Mouse (Mus musculus) lung, postnatal 14 days (tissue): ENCODE measurements around the gene Gm49721.
"Not testable (repeated sequence)": the region's sequence is repeated elsewhere in the genome, so short reads cannot be mapped to it uniquely, and the experiment has no call there.

ENCODE experiments used
- DNase-seq: peaks from one replicate; pipeline ENCODE4 v3.0.0; 2021

Gene Gm49721

DNA sequence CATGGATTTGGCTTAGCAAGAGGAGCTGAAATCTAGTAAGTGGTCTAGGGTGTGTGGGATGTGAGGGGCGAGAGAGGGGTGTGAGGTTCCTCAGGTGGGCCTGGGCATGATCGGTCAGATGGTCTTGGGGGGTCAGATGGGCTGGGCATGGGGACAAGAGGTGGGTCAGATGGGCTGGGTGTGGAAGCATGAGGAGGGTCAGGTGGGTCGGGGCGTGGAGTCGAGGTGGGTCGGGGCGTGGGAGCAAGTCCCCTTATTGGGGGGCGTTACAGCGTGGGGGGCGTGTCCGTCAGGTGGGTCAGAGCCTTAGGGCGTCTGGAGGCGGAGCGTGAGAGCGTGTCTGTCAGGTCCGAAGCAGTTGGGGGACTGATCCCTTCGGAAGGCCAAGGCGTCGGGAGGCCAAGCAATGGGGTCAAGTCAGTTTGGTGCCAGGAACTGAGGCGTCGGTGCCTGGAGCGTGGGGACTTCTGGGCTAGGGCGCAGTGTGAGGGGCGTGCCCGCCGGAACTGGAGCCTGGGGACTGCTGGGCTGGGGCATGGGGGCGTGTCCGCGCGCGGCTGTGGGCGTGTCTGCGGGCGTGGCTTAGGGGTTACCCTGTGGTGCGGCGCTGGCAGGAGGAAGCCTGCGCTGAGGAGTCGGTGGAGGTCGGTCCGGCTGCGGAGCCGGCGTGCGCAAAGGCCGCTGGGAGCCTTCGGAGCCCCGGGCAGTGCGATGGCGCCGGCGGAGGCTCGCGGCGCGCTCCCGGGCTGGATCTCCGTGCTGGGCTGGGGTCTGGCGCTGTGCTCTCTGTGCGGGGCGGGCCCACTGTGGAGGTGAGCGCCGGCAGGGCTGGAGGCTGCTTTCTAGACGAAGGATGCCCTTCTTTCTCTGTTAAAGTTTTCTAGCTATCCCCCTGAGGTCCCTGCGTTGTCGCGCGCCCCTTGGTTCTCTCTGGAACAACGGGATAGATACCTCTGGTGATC lies at the start of gene Gm49721:
TSS of gene Gm49721 (plus strand) at position 618 of the 962 bp plus-strand sequence.
- peak; percentile 66 for DNase-seq

- DNase-seq: not testable (repeated sequence)
These were observed 47.1 kb upstream of the Gm49721 start for GRCm38 (mm10) chr17:6931625-6932024.

DNA sequence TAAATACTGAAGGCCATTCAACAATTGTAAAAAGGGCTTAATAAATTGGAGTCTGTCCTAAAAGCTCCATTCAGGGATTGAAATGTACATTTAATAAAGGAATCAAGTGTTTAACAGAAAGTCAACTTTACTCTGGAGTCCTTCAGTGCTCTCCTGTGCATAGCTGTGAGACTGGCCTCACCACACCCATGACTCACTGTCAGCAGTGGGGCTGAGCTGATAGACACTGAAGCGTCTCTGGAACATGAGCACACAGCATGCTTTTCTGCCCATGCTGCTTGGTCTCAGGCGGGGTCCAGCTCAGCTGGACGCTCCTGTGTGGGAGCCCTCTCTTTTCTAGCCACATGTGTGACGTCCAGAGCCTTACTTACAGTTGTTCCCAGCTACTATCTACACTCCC lies 36.1 kb upstream of the Gm49721 start:
- not testable (repeated sequence) for DNase-seq

DNA sequence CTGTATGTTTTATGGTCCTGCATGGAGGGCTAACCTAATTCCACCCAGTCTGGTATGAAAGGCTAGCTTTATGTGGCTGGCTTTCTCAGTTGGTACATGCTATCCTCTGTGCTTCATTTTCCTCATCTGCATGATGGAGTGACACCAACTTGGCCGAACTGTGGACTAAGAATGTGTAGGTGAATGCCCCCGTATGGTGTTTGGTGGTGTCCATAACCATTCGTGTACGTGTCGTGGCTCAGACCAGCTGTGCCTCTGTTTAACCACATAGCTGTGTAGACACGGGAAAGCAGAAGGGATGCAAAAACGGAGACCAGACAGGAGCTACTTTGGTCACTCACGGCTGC lies 31.1 kb upstream of the Gm49721 start:
- not testable (repeated sequence) for DNase-seq

DNA sequence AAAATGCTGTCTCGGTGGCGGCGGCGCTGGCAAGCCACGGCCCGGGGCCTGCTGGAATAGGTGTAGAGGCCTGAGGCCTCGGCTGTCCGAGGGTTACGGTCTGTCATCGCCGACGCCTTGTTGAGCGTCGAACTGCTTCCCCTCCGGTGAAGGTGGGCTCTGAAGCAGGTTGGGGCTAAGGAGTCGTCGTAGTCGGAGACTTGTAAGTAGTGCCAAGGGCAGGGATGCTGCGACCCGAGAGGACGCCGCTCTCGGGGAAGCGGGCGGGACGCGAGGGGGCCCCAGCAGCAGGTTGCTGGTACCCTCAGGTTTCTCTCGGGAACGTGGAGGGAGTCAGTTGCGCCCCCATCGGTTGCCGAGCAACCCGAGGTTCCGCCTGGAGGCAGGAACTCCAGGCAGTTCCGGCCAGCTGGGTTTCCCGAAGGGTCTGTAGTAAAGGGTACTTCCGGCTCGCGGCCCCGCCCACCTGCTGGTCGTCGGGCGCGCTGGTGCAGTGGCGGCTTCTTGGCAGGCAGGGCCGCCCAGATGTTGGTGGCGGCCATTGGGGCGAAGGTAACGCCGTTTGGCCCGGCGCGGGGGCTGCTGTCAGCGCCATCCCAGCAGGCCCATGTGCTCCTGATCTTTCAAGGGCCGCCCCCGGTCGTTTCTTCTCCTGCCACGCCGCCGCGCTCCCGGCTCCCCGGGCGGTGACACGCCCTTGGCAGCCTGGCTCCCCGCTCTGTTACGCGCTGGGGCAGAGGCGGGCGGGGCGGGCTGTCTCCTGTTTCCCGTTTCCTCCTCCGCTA lies 30.5 kb upstream of the Gm49721 start, which contains the start of gene Rsph3b:
TSS of gene Rsph3b (minus strand) at position 699 of the 785 bp plus-strand sequence.
- peak; percentile 83 for DNase-seq

- DNase-seq: not testable (repeated sequence)
These were observed 29.9 kb upstream of the Gm49721 start for GRCm38 (mm10) chr17:6948769-6949228.

DNA sequence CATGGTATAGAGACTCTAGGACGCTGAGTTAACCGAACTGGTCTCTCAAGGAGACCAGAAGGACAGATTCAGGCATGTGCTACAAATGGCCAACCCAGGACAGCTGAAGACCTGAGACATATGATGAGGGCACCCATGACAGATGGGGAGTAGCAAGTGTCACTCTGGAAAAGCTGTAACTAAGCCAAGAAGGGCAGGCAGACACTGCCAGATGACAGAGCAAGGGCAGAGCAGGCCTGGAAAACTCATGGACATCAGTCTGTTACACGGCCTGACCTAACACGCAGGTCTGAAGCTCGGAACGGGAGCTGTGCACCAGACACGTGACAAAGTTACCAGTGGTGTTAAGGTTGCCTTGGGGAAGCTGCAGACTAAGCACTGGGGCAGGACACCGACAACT lies 19.8 kb upstream of the Gm49721 start:
- not testable (repeated sequence) for DNase-seq

- DNase-seq: not testable (repeated sequence)
These were observed 19.0 kb upstream of the Gm49721 start for GRCm38 (mm10) chr17:6959543-6960259.

GRCm38 (mm10) chr17:6960349-6960748 lies 18.4 kb upstream of the Gm49721 start:
- not testable (repeated sequence) for DNase-seq

GRCm38 (mm10) chr17:6960776-6961175 lies 17.9 kb upstream of the Gm49721 start, which contains the start of gene Tagap1:
Tagap1 (minus strand) TSS chr17:6961156.
- peak; percentile 28 for DNase-seq

GRCm38 (mm10) chr17:6961181-6962000 lies 17.3 kb upstream of the Gm49721 start:
- not testable (repeated sequence) for DNase-seq

DNA sequence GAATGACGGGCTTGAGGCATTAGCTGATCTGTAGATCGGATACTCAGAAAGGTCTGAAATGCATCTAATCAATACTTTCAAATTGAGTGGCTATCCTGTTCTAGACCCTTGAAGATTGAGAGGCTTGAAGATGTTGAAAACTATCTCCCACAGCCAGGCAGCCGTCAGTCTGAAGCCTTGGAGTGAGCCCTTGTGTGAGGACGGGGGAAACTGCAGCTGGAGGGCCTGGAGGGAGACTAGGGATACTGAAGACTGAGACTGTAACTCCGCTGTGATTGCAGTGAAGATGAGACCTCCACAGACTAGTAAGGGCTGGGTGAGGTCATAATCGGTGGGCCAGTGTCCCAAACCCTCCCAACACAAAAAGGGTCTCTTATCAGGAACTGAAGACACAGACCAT lies 16.4 kb upstream of the Gm49721 start:
- DNase-seq: not testable (repeated sequence)

DNA sequence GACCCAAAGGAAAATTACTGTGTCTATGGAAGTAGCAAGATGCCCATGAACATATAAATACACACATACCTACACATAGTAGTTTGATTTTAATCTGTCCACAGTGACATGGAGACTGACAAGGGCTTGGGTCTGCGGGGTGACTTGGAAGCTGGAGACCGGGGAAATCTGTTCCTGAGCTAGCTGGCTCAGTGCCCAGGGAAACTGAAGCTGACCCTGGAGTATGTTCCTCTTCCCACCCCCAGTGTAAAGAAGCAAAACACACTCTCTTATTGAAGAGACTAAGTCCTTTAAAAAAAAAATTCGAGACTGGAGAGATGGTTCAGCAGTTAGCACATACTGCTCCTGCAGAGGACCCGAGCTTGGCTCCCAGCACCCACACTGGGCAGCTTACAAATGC lies 15.8 kb upstream of the Gm49721 start:
- DNase-seq: not testable (repeated sequence)

DNA sequence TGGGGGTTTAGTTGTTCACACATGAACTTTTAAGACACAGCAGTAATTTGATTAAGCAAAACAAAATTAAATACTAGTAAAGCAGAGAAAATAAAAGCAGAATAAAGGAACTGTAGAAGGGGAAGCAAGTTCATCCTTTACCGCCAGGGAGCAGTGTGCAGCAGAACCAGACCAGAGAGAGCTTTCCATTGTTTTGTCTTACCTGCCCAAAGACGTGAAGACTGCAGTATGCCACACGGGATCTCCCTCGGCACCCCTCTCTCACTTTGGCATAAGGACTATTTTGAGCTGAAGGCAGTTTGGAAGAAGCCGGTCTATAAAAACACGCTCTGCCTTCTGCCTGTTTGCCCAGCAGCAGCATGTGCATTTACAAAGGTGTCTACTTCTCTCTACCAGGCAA lies 13.3 kb upstream of the Gm49721 start:
- not testable (repeated sequence) for DNase-seq

DNA sequence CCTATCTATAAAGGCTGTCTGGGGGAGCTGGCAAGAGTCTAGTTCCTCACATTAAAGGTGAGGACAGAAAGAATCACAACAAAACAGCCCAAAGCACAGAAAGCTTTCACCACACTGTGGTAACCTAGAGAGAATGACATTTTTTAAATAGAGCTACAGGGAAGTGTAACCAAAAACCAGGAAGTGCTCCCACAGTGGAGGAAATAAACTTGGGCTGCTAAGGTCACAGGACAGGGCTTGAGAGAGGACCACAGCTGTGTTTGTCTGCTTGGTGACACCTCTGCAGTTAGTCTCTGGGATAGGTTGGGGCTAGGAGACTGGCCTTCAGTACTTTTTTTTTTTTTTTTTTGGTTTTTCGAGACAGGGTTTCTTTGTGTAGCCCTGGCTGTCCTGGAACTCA lies 11.0 kb upstream of the Gm49721 start:
- not testable (repeated sequence) for DNase-seq

DNA sequence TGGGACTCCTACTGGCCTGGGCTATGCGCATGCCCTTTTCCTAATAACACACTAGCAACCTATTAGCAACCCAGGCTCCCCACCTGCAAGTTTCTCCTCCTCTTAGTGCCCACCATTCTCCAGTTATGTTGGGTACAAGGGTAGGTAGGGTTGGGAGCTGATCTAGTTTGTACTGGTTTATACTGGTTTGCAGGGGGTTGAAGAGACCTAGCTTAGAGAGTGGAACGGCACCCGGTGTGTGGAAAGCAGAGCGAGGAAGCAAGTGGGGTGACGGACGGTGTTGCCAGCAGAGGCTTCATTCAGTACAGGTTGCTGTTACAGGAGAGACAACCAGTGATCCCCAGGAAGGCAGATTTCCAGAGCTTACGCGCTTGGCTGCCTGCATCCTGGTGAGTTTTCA lies 8.4 kb upstream of the Gm49721 start, which contains the start of gene Rnaset2b:
TSS of gene Rnaset2b (plus strand) at position 301 of the 400 bp plus-strand sequence.
- DNase-seq: not testable (repeated sequence)

DNA sequence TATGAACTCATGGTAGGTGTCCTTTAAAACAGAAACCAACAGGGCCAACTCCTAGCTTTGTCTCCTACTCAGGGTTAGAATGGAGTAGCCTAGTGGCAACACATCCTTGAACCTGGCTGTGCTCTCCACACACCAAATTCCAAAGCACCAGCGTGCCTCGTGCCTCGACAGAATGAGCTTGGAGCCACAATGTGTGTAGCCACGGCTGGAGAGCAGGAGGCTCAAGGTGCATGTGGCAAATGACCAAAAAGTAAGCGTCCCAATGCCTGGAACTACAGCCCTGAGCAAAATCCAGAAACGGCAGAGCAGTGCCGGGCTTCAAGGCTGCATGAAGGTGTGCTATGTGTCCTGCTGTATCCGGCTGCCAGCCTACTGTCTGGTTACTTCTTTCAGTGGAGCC lies 7.5 kb upstream of the Gm49721 start:
- DNase-seq: not testable (repeated sequence)

GRCm38 (mm10) chr17:6972836-6973396 lies 5.8 kb upstream of the Gm49721 start:
- DNase-seq: not testable (repeated sequence)

- DNase-seq: not testable (repeated sequence)
These were observed 3.7 kb upstream of the Gm49721 start for GRCm38 (mm10) chr17:6974985-6975384.

GRCm38 (mm10) chr17:6979380-6979779 lies 676 bp downstream of the Gm49721 start:
- DNase-seq: not testable (repeated sequence)

DNA sequence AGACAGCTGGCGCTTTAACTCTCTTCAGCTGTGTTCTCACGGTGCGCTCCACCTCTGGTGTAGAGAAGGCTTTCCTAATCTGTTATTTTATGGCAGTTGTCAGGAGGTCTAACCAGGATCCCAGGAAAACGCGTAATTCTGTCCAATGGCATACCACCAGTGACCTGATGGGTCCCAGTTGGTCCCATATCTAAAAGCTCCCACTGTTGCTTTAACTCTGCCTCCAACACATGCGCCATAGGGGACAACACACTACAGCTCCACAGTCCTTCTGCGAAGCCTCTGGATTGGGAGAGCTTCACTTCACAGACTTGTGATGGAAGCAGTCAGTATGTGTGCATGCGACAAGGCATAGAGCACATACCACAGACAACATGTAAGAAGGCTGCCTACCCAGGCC lies 1.4 kb downstream of the Gm49721 start:
- not testable (repeated sequence) for DNase-seq
